Mouse (Mus musculus): ENCODE data around the gene Macc1. TPM values are rescaled to one million over a fixed set of nuclear protein-coding genes. Genes with fewer than 3 reads are reported as not detected.
"Not testable (repeated sequence)": the region's sequence is repeated elsewhere in the genome, so short reads cannot be mapped to it uniquely, and the experiment has no call there.

Gene Macc1
- polyA plus RNA-seq, 1 experiment from 2014 or later, result 0.04 TPM

DNA sequence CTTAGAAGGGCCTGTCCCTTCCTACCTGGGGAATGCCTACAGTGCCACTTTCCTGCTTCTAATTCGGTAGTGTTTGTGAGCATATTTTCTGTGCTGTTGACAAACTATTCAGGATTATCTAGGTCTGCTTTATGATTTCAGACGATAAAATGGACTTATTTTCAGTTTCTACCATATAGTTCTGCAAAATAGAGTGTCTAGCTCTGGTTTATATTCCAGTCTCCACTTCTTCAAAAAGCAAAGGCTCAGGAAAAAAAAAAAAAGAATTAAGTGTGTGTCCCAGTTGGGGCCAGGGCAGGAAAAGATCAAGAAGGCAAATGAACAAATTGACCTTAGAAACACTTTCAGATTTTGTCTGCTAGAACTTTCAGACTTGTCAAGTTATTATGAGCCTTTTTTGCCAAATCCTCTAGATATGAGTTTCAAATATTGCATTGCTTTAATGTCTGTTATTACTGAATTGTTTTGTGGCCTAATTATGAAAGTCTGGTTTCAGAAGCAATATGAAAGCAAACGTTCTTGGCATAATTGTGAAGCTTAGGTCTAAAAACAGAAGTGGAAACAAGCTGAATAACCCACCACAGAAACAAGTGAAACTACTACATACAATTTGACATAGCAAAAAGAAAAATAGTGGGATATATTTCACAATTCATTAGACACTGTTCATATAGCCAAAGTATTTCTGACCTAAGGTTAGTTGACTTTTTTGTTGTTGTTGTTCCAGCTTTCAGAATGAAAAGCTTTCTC lies 881 bp upstream of the Macc1 start:
- no peak overlapping the region for H3K4me3 ChIP-seq (ENCODE audit: low read length)
- no peaks in the 10 kb centered on the region for H3K27me3 ChIP-seq (ENCODE audit: control insufficient read depth, insufficient read depth, low read length)
- H3K9ac ChIP-seq (ENCODE audit: low read length), result no peak overlapping the region
- no peak for ATAC-seq (replicated peaks; ENCODE audit: extremely low read depth, insufficient read depth, low FRiP score)
- WGBS, result 60% methylated on average over 3 of the region's 3 CpGs
- H3K27ac ChIP-seq (ENCODE audit: low read length), result no peak overlapping the region
- no peaks in the 10 kb centered on the region for H3K4me1 ChIP-seq (ENCODE audit: control insufficient read depth, insufficient read depth, low read length)
- H3K9me3 ChIP-seq (replicated peaks; ENCODE audit: control insufficient read depth, low read length), result no peaks in the 10 kb centered on the region
- H3K4me2 ChIP-seq (ENCODE audit: low read depth, low read length), result no peak overlapping the region
- H3K36me3 ChIP-seq (ENCODE audit: control insufficient read depth, insufficient read depth), result no peaks in the 10 kb centered on the region

DNA sequence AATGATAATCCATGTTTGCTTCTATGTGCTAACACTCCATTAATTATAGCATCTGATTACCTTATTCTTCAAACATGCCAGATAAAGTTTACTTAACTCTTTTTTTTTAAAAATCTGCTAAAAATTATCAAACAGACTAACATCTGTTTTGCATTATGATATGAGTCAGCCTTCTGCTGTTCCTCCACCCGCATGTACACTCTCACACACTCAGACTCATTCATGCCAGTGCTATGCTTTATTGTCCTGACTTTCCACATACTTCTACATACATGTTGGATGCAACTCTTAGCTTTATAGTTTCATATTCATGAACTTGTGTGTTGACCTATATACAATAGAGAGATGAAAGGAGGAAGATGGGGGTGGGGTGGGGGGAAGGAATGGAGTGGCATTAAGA lies 4.7 kb downstream of the Macc1 start:
- ATAC-seq (replicated peaks; ENCODE audit: extremely low read depth, insufficient read depth, low FRiP score), result no peak
- 60% methylated on average over 1 of the region's 1 CpGs for WGBS
- Histone ChIP-seq H3K9me3 (replicated peaks; ENCODE audit: control insufficient read depth, low read length) (no peaks in the 10 kb centered on the region), H3K4me1 (ENCODE audit: control insufficient read depth, insufficient read depth, low read length) (no peaks in the 10 kb centered on the region), H3K4me2 (ENCODE audit: low read depth, low read length) (no peak overlapping the region), H3K9ac (ENCODE audit: low read length) (no peak overlapping the region), H3K27me3 (ENCODE audit: control insufficient read depth, insufficient read depth, low read length) (no peaks in the 10 kb centered on the region), H3K4me3 (ENCODE audit: low read length) (no peak overlapping the region), H3K27ac (ENCODE audit: low read length) (no peak overlapping the region), H3K36me3 (ENCODE audit: control insufficient read depth, insufficient read depth) (no peaks in the 10 kb centered on the region)

DNA sequence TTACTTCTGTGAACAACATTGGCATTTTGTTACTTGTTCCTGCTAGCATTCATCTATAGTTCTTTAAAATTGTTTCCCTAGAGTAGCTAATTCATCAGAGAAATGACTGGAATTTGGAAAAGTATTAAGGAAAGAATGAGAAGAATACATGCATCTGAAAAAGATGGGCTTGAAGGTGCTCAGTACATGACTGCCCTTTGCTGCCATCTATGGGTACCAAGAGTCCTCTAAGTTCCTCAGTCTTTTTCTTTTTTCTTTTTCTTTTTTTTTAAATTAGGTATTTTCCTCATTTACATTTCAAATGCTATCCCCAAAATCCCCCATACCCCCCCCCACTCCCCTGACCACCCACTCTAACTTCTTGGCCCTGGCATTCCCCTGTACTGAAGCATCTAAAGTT lies 11.3 kb downstream of the Macc1 start:
- Histone ChIP-seq H3K4me2 (ENCODE audit: low read depth, low read length) (no peak overlapping the region), H3K36me3 (ENCODE audit: control insufficient read depth, insufficient read depth) (no peaks in the 10 kb centered on the region), H3K9ac (ENCODE audit: low read length) (no peak overlapping the region), H3K4me3 (ENCODE audit: low read length) (no peak overlapping the region), H3K27ac (ENCODE audit: low read length) (no peak overlapping the region), H3K9me3 (replicated peaks; ENCODE audit: control insufficient read depth, low read length) (no peaks in the 10 kb centered on the region), H3K27me3 (ENCODE audit: control insufficient read depth, insufficient read depth, low read length) (no peaks in the 10 kb centered on the region), H3K4me1 (ENCODE audit: control insufficient read depth, insufficient read depth, low read length) (no peaks in the 10 kb centered on the region)
- no peak for ATAC-seq (replicated peaks; ENCODE audit: extremely low read depth, insufficient read depth, low FRiP score)

DNA sequence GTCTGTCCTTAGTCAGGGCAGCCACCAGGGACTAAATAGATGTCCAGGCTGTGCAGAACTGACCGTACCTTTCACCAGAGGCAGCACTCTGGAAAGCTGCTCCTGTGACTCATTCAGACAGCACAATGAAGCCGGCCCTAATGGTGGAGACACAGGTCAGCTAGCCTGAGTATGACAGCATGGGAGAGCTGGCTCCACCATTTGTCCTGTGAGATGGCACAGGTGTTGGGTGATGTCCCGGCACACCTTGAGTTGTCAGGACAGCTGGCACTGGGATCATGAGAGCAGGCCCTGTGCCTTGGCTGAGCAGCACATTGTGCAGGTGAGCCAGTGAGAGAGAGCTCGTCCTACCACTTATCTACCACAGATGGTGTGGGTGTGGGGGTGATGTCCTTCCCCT lies 16.6 kb downstream of the Macc1 start:
- ATAC-seq (replicated peaks; ENCODE audit: extremely low read depth, insufficient read depth, low FRiP score), result no peak
- H3K36me3 ChIP-seq (ENCODE audit: control insufficient read depth, insufficient read depth), result no peaks in the 10 kb centered on the region
- WGBS, result 78% methylated on average over 4 of the region's 4 CpGs
- no peaks in the 10 kb centered on the region for H3K4me1 ChIP-seq (ENCODE audit: control insufficient read depth, insufficient read depth, low read length)
- no peak overlapping the region for H3K27ac ChIP-seq (ENCODE audit: low read length)
- H3K4me3 ChIP-seq (ENCODE audit: low read length), result no peak overlapping the region
- no peaks in the 10 kb centered on the region for H3K9me3 ChIP-seq (replicated peaks; ENCODE audit: control insufficient read depth, low read length)
- H3K4me2 ChIP-seq (ENCODE audit: low read depth, low read length), result no peak overlapping the region
- no peak overlapping the region for H3K9ac ChIP-seq (ENCODE audit: low read length)
- no peaks in the 10 kb centered on the region for H3K27me3 ChIP-seq (ENCODE audit: control insufficient read depth, insufficient read depth, low read length)

DNA sequence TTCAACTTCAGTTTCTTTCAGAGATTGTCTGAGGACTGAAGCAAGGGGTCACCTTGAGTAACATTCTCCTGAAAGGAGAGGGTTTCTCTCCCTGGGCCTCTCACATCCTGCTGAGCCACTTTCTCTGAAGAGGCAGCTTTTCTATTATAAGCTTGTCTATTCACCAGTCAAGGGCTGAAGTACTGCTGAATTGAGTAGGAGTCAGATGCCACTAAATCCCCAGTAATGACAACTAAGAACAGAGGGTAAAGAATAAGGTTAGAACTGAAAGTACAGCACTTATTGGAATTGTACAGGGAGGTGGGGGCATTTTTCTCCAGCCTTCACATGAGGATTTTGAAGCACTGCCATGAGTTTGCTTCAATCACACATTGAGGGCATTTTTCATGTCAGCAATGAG lies 19.3 kb downstream of the Macc1 start:
- Histone ChIP-seq H3K36me3 (ENCODE audit: control insufficient read depth, insufficient read depth) (no peaks in the 10 kb centered on the region), H3K27ac (ENCODE audit: low read length) (peak overlapping the region; percentile 31), H3K27me3 (ENCODE audit: control insufficient read depth, insufficient read depth, low read length) (no peaks in the 10 kb centered on the region), H3K4me3 (ENCODE audit: low read length) (no peak overlapping the region), H3K4me1 (ENCODE audit: control insufficient read depth, insufficient read depth, low read length) (no peaks in the 10 kb centered on the region), H3K9ac (ENCODE audit: low read length) (no peak overlapping the region), H3K4me2 (ENCODE audit: low read depth, low read length) (no peak overlapping the region), H3K9me3 (replicated peaks; ENCODE audit: control insufficient read depth, low read length) (no peaks in the 10 kb centered on the region)
- ATAC-seq (replicated peaks; ENCODE audit: extremely low read depth, insufficient read depth, low FRiP score), result no peak

DNA sequence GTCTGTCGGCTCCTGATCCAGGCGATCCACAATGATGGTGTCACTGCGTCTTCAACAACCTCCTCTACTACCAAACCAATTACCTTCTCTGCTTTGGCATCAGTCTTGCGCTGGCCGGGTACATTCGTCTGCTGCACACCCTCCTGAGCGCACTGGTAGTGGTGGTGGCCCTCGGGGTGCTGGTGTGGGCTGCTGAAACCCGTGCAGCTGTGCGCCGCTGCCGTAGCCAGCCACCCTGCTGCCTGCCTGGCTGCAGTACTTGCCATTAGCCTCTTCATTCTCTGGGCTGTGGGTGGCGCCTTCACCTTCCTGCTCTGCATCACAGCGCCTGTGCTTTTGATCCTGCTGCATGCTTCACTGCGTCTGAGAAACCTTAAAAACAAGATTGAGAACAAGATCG lies 38.5 kb downstream of the Macc1 start:
- ATAC-seq (replicated peaks; ENCODE audit: extremely low read depth, insufficient read depth, low FRiP score); H3K36me3 ChIP-seq (ENCODE audit: control insufficient read depth, insufficient read depth); H3K9me3 ChIP-seq (replicated peaks; ENCODE audit: control insufficient read depth, low read length); H3K4me3 ChIP-seq (ENCODE audit: low read length); H3K27ac ChIP-seq (ENCODE audit: low read length); H3K4me1 ChIP-seq (ENCODE audit: control insufficient read depth, insufficient read depth, low read length); H3K27me3 ChIP-seq (ENCODE audit: control insufficient read depth, insufficient read depth, low read length); H3K9ac ChIP-seq (ENCODE audit: low read length): not testable (repeated sequence)
- H3K4me2 ChIP-seq (ENCODE audit: low read depth, low read length), result peak overlapping the region; percentile 10; the same call in 1 of the 2 replicates
- 32% methylated on average over 16 of the region's 16 CpGs for WGBS

DNA sequence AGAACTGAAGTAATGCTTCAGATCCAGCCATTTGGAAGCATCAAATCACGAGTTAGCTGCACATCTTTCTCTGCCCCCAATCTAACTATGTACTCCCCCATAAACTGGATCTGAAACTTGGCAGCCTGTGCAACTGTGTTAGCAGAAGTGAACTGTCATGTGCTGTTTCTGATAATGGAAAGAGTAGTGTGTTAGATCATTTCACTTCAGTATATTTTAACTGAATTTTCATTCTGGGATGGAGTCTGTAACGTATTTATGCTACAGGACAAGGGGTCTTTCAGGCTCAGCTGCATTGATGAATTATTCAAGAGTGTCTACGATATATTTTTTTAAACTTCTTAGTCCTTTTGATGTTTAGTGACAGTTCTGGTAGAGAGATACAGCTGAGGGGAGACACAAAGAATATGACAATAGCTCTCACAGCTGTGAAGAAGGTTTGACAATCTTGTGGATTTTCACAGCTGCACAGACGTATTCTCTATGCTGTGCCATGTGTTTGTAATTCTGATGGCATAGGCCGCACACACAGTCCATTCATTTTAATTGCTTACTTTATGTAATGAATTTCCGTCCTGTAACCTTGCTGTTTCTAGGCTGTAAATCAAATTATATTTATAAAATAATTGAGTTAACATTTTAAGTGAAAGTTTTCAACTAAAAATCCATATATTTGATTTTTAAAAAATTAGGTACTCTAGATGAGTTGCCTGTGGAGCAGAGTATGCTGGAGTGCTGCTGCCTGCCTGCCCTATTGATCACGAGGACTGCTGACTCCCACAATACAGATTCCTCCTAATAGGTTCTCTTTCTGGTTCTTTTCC lies 43.6 kb downstream of the Macc1 start:
- Histone ChIP-seq H3K4me3 (ENCODE audit: low read length) (no peak overlapping the region), H3K36me3 (ENCODE audit: control insufficient read depth, insufficient read depth) (no peaks in the 10 kb centered on the region), H3K4me1 (ENCODE audit: control insufficient read depth, insufficient read depth, low read length) (no peaks in the 10 kb centered on the region), H3K27ac (ENCODE audit: low read length) (no peak overlapping the region), H3K9me3 (replicated peaks; ENCODE audit: control insufficient read depth, low read length) (no peaks in the 10 kb centered on the region), H3K27me3 (ENCODE audit: control insufficient read depth, insufficient read depth, low read length) (no peaks in the 10 kb centered on the region), H3K4me2 (ENCODE audit: low read depth, low read length) (no peak overlapping the region), H3K9ac (ENCODE audit: low read length) (no peak overlapping the region)
- no peak for ATAC-seq (replicated peaks; ENCODE audit: extremely low read depth, insufficient read depth, low FRiP score)
- WGBS, result 65% methylated on average over 7 of the region's 7 CpGs

DNA sequence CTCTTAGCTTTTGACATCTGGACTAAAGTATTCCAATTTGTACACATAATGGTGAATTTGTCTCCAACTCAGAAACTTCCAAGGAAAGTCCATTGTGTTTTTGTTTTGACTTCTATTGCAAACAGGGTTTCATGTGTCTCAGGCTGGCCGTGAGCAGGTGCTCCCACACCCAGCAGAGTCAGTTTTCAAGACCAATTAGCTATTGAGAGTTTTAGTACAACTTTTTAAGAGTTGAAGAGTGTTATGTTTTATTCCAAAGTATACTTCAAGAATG lies 44.1 kb downstream of the Macc1 start:
- Histone ChIP-seq H3K36me3 (ENCODE audit: control insufficient read depth, insufficient read depth) (no peaks in the 10 kb centered on the region), H3K4me1 (ENCODE audit: control insufficient read depth, insufficient read depth, low read length) (no peaks in the 10 kb centered on the region), H3K27me3 (ENCODE audit: control insufficient read depth, insufficient read depth, low read length) (no peaks in the 10 kb centered on the region), H3K4me3 (ENCODE audit: low read length) (no peak overlapping the region), H3K9ac (ENCODE audit: low read length) (no peak overlapping the region), H3K4me2 (ENCODE audit: low read depth, low read length) (no peak overlapping the region), H3K27ac (ENCODE audit: low read length) (no peak overlapping the region), H3K9me3 (replicated peaks; ENCODE audit: control insufficient read depth, low read length) (no peaks in the 10 kb centered on the region)
- ATAC-seq (replicated peaks; ENCODE audit: extremely low read depth, insufficient read depth, low FRiP score), result no peak
- WGBS, result 77% methylated on average over 1 of the region's 1 CpGs

DNA sequence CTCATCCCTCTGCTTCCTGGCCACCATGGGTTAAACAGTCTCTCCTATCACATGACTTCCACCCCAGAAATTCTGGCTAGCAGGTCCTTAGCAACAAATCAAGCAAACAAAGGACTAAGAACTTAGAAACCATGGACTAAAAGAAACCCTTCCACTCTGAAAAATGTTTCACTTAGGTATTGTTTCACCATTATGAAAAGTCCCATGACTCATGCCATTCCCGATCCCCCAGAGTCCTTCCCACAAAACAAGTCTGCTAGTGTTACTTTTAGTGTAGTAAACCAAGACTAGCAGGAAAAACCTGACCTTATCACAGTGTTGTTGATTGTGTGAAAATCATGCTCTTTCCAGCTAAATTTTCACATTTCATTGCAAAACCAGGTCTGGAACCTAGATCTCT lies 51.0 kb downstream of the Macc1 start:
- Histone ChIP-seq H3K4me1 (ENCODE audit: control insufficient read depth, insufficient read depth, low read length) (no peaks in the 10 kb centered on the region), H3K27ac (ENCODE audit: low read length) (no peak overlapping the region), H3K9me3 (replicated peaks; ENCODE audit: control insufficient read depth, low read length) (no peaks in the 10 kb centered on the region), H3K4me2 (ENCODE audit: low read depth, low read length) (no peak overlapping the region), H3K9ac (ENCODE audit: low read length) (no peak overlapping the region), H3K36me3 (ENCODE audit: control insufficient read depth, insufficient read depth) (no peaks in the 10 kb centered on the region), H3K27me3 (ENCODE audit: control insufficient read depth, insufficient read depth, low read length) (no peaks in the 10 kb centered on the region), H3K4me3 (ENCODE audit: low read length) (no peak overlapping the region)
- ATAC-seq (replicated peaks; ENCODE audit: extremely low read depth, insufficient read depth, low FRiP score), result no peak
- 79% methylated on average over 1 of the region's 1 CpGs for WGBS
